ENCODE assay signal across 8 mouse cellular contexts in genomic region chr17:26089905-26090632, GRCm38 (mm10). TPM values are rescaled to one million over a fixed set of nuclear protein-coding genes. Genes with fewer than 3 reads are reported as not detected.
DNase-seq lines count a peak whose midpoint lies in the region; ATAC-seq and TF ChIP-seq lines count a peak whose summit lies in the region.

Decr2 (minus strand) TSS chr17:26090337.

- 0 out of 2 replicates have a peak, but pooled peaks have one; percentile 31 for TF ChIP-seq POLR2A in brain, embryonic 14.5 days (IDR thresholded peaks at IDR 0.05; ENCODE audit: borderline replicate concordance, extremely low read depth, insufficient read depth, insufficient read length, poor library complexity, severe bottlenecking)
- peak; percentile 87 for TF ChIP-seq POLR2A in liver, adult 2 months (IDR thresholded peaks at IDR 0.05; ENCODE audit: extremely low read depth, insufficient read depth, low read length)
- TF ChIP-seq POLR2A in myocyte (IDR thresholded peaks at IDR 0.05; ENCODE audit: insufficient read length, low read depth), result peak; percentile 71

- peaks cover 3% of the 10 kb centered on the region for H3K9me3 ChIP-seq in erythroblast, embryonic 14.5 days (ENCODE audit: control insufficient read depth, low read length)
- H3K9me3 ChIP-seq in heart, embryonic 11.5 days (replicated peaks; ENCODE audit: control insufficient read depth, low read length), result no peaks in the 10 kb centered on the region
- no peaks in the 10 kb centered on the region for H3K9me3 ChIP-seq in kidney, embryonic 16.5 days (ENCODE audit: low read length)

- H3K79me2 ChIP-seq in C2C12 (ENCODE audit: control insufficient read depth, insufficient read depth) (no peaks in the 10 kb centered on the region), myocyte (ENCODE audit: control insufficient read depth, insufficient read depth) (no peaks in the 10 kb centered on the region)
- H3K79me2 ChIP-seq in liver, adult 2 months (ENCODE audit: control insufficient read depth, insufficient read depth, low read length), result no peaks in the 10 kb centered on the region

- peak; percentile 63 for TF ChIP-seq CTCF in C2C12 (IDR thresholded peaks at IDR 0.05; ENCODE audit: control insufficient read depth, insufficient read depth, insufficient read length)
- TF ChIP-seq CTCF in brain, embryonic 14.5 days (IDR thresholded peaks at IDR 0.05; ENCODE audit: borderline replicate concordance, extremely low read depth, insufficient read depth, insufficient read length), result peak; percentile 92
- TF ChIP-seq CTCF in liver, adult 2 months (IDR thresholded peaks at IDR 0.05; ENCODE audit: low read depth, low read length), result peak; percentile 84

- H3K4me2 ChIP-seq in heart, embryonic 11.5 days, result peak within 1 kb of the TSS; percentile 93
- H3K4me2 ChIP-seq in kidney, embryonic 16.5 days (replicated peaks; ENCODE audit: low read depth, low read length), result peak within 1 kb of the TSS; percentile 63
- H3K4me2 ChIP-seq in myocyte (ENCODE audit: low read depth), result peak within 1 kb of the TSS; percentile 96

- H3K79me3 ChIP-seq in C2C12 (ENCODE audit: low read depth), result no peaks in the 10 kb centered on the region

- H3K36me3 ChIP-seq in C2C12 (ENCODE audit: control insufficient read depth, insufficient read depth), result no peaks in the 10 kb centered on the region
- peaks cover 12% of the 10 kb centered on the region for H3K36me3 ChIP-seq in erythroblast, embryonic 14.5 days (ENCODE audit: control insufficient read depth)
- H3K36me3 ChIP-seq in heart, embryonic 11.5 days (ENCODE audit: control insufficient read depth, insufficient read depth, low read length), result 0 out of 2 replicates have a peak, but pooled peaks cover 2% of the 10 kb centered on the region
- H3K36me3 ChIP-seq in kidney, embryonic 16.5 days (ENCODE audit: insufficient read depth, low read length), result peaks cover 12% of the 10 kb centered on the region
- peaks cover 9% of the 10 kb centered on the region; the same call in 1 of the 2 replicates for H3K36me3 ChIP-seq in liver, adult 2 months (ENCODE audit: control insufficient read depth, insufficient read depth, low read length)
- H3K36me3 ChIP-seq in myocyte (ENCODE audit: control insufficient read depth, insufficient read depth), result no peaks in the 10 kb centered on the region
- H3K36me3 ChIP-seq in splenic B cell, adult 2 months (ENCODE audit: control insufficient read depth, insufficient read depth, low read length, poor library complexity, severe bottlenecking), result no peaks in the 10 kb centered on the region

- peak within 1 kb of the TSS; percentile 63 for H3K9ac ChIP-seq in heart, embryonic 11.5 days (ENCODE audit: low read depth, low read length)
- peak within 1 kb of the TSS; percentile 70 for H3K9ac ChIP-seq in kidney, embryonic 16.5 days (replicated peaks; ENCODE audit: low read length)
- peak within 1 kb of the TSS; percentile 78 for H3K9ac ChIP-seq in liver, adult 2 months (ENCODE audit: low read depth, low read length)

- H3K4me3 ChIP-seq in C2C12 (ENCODE audit: insufficient read depth, poor library complexity, severe bottlenecking) (peak within 1 kb of the TSS; percentile 36), myocyte (peak within 1 kb of the TSS; percentile 43)
- H3K4me3 ChIP-seq in erythroblast, embryonic 14.5 days (replicated peaks), result peak within 1 kb of the TSS; percentile 66
- peak within 1 kb of the TSS; percentile 48 for H3K4me3 ChIP-seq in heart, embryonic 11.5 days (ENCODE audit: low read depth, low read length)
- H3K4me3 ChIP-seq in kidney, embryonic 16.5 days (ENCODE audit: low read length), result peak within 1 kb of the TSS; percentile 55
- peak within 1 kb of the TSS; percentile 67 for H3K4me3 ChIP-seq in liver, adult 2 months (ENCODE audit: insufficient read depth, low read depth, low read length)

- peak within 1 kb of the TSS; percentile 61 for H3ac ChIP-seq in C2C12 (ENCODE audit: control insufficient read depth, insufficient read length, low read depth)
- peak within 1 kb of the TSS; percentile 13 for H3ac ChIP-seq in myocyte (ENCODE audit: control insufficient read depth, insufficient read length)

- peak; percentile 67 for ATAC-seq in heart, embryonic 11.5 days (replicated peaks; ENCODE audit: insufficient number of reproducible peaks, low FRiP score, low TSS enrichment)
- ATAC-seq in kidney, embryonic 16.5 days (ENCODE audit: low FRiP score, low TSS enrichment), result peak; percentile 94

- H3K27ac ChIP-seq in heart, embryonic 11.5 days (ENCODE audit: low read depth, low read length), result peak within 1 kb of the TSS; percentile 3
- H3K27ac ChIP-seq in kidney, embryonic 16.5 days (ENCODE audit: low read length), result peak within 1 kb of the TSS; percentile 89
- peak within 1 kb of the TSS; percentile 87 for H3K27ac ChIP-seq in liver, adult 2 months (replicated peaks; ENCODE audit: insufficient read depth, low read depth, low read length)

- H3K27me3 ChIP-seq in C2C12 (ENCODE audit: control insufficient read depth, insufficient read depth, insufficient read length) (no peaks in the 10 kb centered on the region), myocyte (ENCODE audit: control insufficient read depth, insufficient read depth, insufficient read length) (no peaks in the 10 kb centered on the region)
- H3K27me3 ChIP-seq in erythroblast, embryonic 14.5 days (ENCODE audit: control insufficient read depth), result no peaks in the 10 kb centered on the region
- no peaks in the 10 kb centered on the region for H3K27me3 ChIP-seq in heart, embryonic 11.5 days (ENCODE audit: control insufficient read depth, insufficient read depth, low read length)
- no peaks in the 10 kb centered on the region for H3K27me3 ChIP-seq in kidney, embryonic 16.5 days (ENCODE audit: insufficient read depth, low read length)
- no peaks in the 10 kb centered on the region for H3K27me3 ChIP-seq in liver, adult 2 months (ENCODE audit: control insufficient read depth, insufficient read depth, low read length)
- no peaks in the 10 kb centered on the region for H3K27me3 ChIP-seq in splenic B cell, adult 2 months (ENCODE audit: control insufficient read depth, insufficient read depth, low read length, poor library complexity, severe bottlenecking)

- peaks cover 27% of the 10 kb centered on the region for H3K4me1 ChIP-seq in erythroblast, embryonic 14.5 days (ENCODE audit: control insufficient read depth)
- 0 out of 2 replicates have a peak, but pooled peaks cover 5% of the 10 kb centered on the region for H3K4me1 ChIP-seq in heart, embryonic 11.5 days (ENCODE audit: control insufficient read depth, insufficient read depth, low read length)
- peaks cover 13% of the 10 kb centered on the region; the same call in 1 of the 2 replicates for H3K4me1 ChIP-seq in kidney, embryonic 16.5 days (ENCODE audit: insufficient read depth, low read length)
- peaks cover 21% of the 10 kb centered on the region for H3K4me1 ChIP-seq in liver, adult 2 months (ENCODE audit: control insufficient read depth, insufficient read depth, low read length)

- DNase-seq in brain, embryonic 14.5 days (ENCODE audit: low read depth), result peak; percentile 97
- DNase-seq in liver, adult 2 months (ENCODE audit: extremely low read depth, low read depth, low spot score), result peak; percentile 95
- peak; percentile 91 for DNase-seq in splenic B cell, adult 2 months (ENCODE audit: low read depth, low spot score)

- WGBS in heart, embryonic 11.5 days (ENCODE audit: insufficient replicate concordance), result 2% methylated on average over 32 of the region's 32 CpGs
- under 1% methylated on average over 32 of the region's 32 CpGs for WGBS in kidney, embryonic 16.5 days
- WGBS in liver, adult 2 months, result under 1% methylated on average over 32 of the region's 32 CpGs

TF ChIP-seq in C2C12, 6 proteins besides CTCF, POLR2A, EP300 and RAD21:
- no peak for TF ChIP-seq CEBPB (IDR thresholded peaks at IDR 0.05; ENCODE audit: low read depth)
- TF ChIP-seq FOSL1 (IDR thresholded peaks at IDR 0.05; ENCODE audit: insufficient read depth, low read length, poor library complexity, severe bottlenecking), result no peak
- TF ChIP-seq MYOD1 (IDR thresholded peaks at IDR 0.05; ENCODE audit: control insufficient read depth, insufficient read length, low read depth), result no peak
- TF ChIP-seq USF1 (IDR thresholded peaks at IDR 0.05; ENCODE audit: low read depth), result no peak
- TF ChIP-seq MYOG (IDR thresholded peaks at IDR 0.05; ENCODE audit: control insufficient read depth, extremely low read depth, insufficient read length), result no peak
- no peak for TF ChIP-seq MAX (IDR thresholded peaks at IDR 0.05)

TF ChIP-seq in myocyte, 11 proteins besides CTCF, POLR2A, EP300 and RAD21:
- no peak for TF ChIP-seq TCF12 (IDR thresholded peaks at IDR 0.05; ENCODE audit: insufficient read depth, poor library complexity, severe bottlenecking)
- peak; percentile 38 for TF ChIP-seq POLR2AphosphoS2 (IDR thresholded peaks at IDR 0.05; ENCODE audit: insufficient read length, low read depth)
- TF ChIP-seq USF1 (IDR thresholded peaks at IDR 0.05; ENCODE audit: low read depth), result no peak
- no peak for TF ChIP-seq MAX (IDR thresholded peaks at IDR 0.05; ENCODE audit: low read depth)
- no peak for TF ChIP-seq TCF3 (IDR thresholded peaks at IDR 0.05; ENCODE audit: insufficient read length, low read depth)
- no peak for TF ChIP-seq MYOD1 (IDR thresholded peaks at IDR 0.05; ENCODE audit: control insufficient read depth in 1 of 3, insufficient read length in 2 of 3, low read depth in 2 of 3)
- TF ChIP-seq CEBPB (IDR thresholded peaks at IDR 0.05; ENCODE audit: insufficient read depth, poor library complexity, severe bottlenecking), result no peak

RNA-seq across cellular contexts. Expression of gene Decr2, which starts in this region (rescaled TPM):
- 3.9 TPM for polyA plus RNA-seq in C2C12 (2012; fragmentation: generic; extraction: Trizol)
- polyA plus RNA-seq in brain, embryonic 14.5 days (2012; rRNA removed), result 26.8 and 28.6 TPM in 2 replicates
- 0.02 TPM in 1 of 2 replicates, not detected in the other for polyA plus RNA-seq in erythroblast, embryonic 14.5 days (2012)
- 30.5 and 34.3 TPM in 2 replicates for polyA plus RNA-seq in heart, embryonic 11.5 days (2014; fragmentation: Nextera tagmentation; extraction: Ambion mirVana)
- 46.9 and 52.3 TPM in 2 replicates for polyA plus RNA-seq in kidney, embryonic 16.5 days (2015; fragmentation: Nextera tagmentation; extraction: Ambion mirVana)
- total RNA-seq in liver, adult 2 months (2014; rRNA removed), result 179 and 237 TPM in 2 replicates
- polyA plus RNA-seq in liver, adult 2 months (2012; rRNA removed), result 147 and 154 TPM in 2 replicates
- polyA plus RNA-seq in myocyte (2012; fragmentation: generic; extraction: Trizol), result 8.3 TPM

Comparison
In these comparisons a context has a peak if more than half of its experiments do, and no peak if none do; other contexts are left out.
1. Peak in every context shown above with its lines: DNase-seq, ATAC-seq, H3K4me3 ChIP-seq and H3K27ac ChIP-seq.
2. POLR2A ChIP-seq: peak in every context shown above with its lines; median percentile 87 in liver, adult 2 months; 71 in myocyte; 31 in brain, embryonic 14.5 days.
3. H3K27ac ChIP-seq: peak in every context shown above with its lines; median percentile 89 in kidney, embryonic 16.5 days; 87 in liver, adult 2 months; 3 in heart, embryonic 11.5 days.